Mouse (Mus musculus): ENCODE data around the gene Kcnj6. TPM values are rescaled to one million over a fixed set of nuclear protein-coding genes. Genes with fewer than 3 reads are reported as not detected.

Kcnj6 gene
- 0.20 and 0.23 TPM in 2 replicates for polyA plus RNA-seq (2016; fragmentation: Nextera tagmentation; extraction: Ambion mirVana)

DNA sequence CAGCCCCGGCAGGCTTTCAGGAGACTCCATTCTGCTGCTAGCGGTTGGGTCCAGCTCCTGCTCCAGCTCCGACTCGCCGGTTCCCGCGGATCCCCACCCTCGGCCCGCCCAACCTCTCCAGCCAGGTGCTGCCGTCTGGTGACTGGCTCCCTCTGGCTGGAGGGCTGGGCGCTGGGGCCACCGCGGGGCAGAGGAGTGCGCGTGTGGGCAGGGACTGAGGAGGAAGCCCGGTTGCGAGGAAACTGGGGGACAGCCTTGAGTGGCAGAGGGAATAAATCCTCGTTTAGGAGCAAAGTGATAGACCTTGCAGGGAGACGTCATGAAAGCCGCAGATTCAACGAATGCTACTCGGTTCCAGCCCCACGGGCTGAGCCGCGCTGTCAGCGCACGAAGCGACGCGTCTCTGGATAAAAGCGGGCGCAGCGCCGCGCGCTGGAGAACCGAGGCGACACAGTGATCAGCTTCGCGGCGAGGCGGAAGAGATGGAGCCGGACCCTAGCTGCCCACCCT, at the start of gene Kcnj6:
Kcnj6 (minus strand) TSS at position 362 of the 510 bp plus-strand sequence.
- no peaks in the 10 kb centered on the region for H3K9me3 ChIP-seq
- H3K4me3 ChIP-seq = peak within 1 kb of the TSS; percentile 48
- H3K4me1 ChIP-seq = peaks cover 9% of the 10 kb centered on the region
- H3K27ac ChIP-seq = no peak within 1 kb of the TSS
- 2% methylated on average over 43 of the region's 43 CpGs for WGBS
- H3K27me3 ChIP-seq (ENCODE audit: insufficient read depth, poor library complexity, severe bottlenecking) = peaks cover 46% of the 10 kb centered on the region
- H3K36me3 ChIP-seq = no peaks in the 10 kb centered on the region
- DNase-seq (ENCODE audit: low spot score) = no peak

DNA sequence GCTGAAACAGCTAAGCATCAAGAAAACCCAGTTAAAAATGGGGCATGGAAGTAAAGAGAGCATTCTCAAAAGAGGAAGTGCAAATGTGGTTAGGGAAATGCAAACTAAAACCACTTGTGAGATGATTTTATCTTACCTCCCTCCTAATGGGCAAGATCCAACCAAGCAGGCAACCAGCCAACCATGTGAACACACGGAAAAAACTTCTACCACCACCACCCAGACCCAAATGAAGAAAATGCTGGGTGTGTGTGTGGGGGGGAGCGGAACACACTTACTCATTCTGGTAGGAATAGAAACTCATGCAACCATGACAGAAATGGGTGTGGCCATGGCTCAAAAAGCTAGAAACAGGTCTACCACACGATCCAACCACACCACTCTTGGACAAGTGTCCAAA, 12.4 kb upstream of the Kcnj6 start:
- H3K27me3 ChIP-seq (ENCODE audit: insufficient read depth, poor library complexity, severe bottlenecking) = no peaks in the 10 kb centered on the region
- no peaks in the 10 kb centered on the region for H3K9me3 ChIP-seq
- H3K36me3 ChIP-seq = no peaks in the 10 kb centered on the region
- H3K27ac ChIP-seq = no peak overlapping the region
- H3K4me1 ChIP-seq = no peaks in the 10 kb centered on the region
- WGBS = 85% methylated on average over 3 of the region's 3 CpGs
- DNase-seq (ENCODE audit: low spot score) = no peak
- H3K4me3 ChIP-seq = no peak overlapping the region

DNA sequence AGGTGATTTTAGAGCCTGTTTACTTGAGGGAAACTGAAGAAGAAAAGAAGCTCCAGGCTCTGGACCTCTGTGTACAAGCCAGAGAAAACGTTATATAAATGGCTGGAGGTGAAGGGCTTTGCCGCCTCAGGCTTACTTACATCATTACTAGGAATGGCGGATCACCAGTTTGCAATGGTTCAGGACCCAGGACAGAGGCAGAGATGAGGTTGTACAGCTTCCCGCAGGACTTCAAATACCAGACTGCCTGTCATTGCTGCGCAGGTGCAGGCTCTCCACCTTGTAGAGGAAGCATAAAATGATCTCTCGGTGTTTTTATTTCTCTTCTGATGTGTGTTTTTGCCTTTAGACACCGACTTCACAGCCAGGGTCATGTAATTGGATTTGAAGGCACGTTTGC, 7.1 kb upstream of the Kcnj6 start:
- H3K4me3 ChIP-seq = no peak overlapping the region
- no peak for DNase-seq (ENCODE audit: low spot score)
- no peaks in the 10 kb centered on the region for H3K36me3 ChIP-seq
- H3K27ac ChIP-seq = no peak overlapping the region
- no peaks in the 10 kb centered on the region for H3K9me3 ChIP-seq
- H3K4me1 ChIP-seq = no peaks in the 10 kb centered on the region
- H3K27me3 ChIP-seq (ENCODE audit: insufficient read depth, poor library complexity, severe bottlenecking) = peaks cover 3% of the 10 kb centered on the region; the same call in 1 of the 2 replicates
- WGBS = 32% methylated on average over 8 of the region's 8 CpGs

GRCm38 (mm10) chr16:94999551-94999950, 2.0 kb upstream of the Kcnj6 start:
- H3K36me3 ChIP-seq = no peaks in the 10 kb centered on the region
- peaks cover 46% of the 10 kb centered on the region for H3K27me3 ChIP-seq (ENCODE audit: insufficient read depth, poor library complexity, severe bottlenecking)
- no peak overlapping the region for H3K4me3 ChIP-seq
- 70% methylated on average over 5 of the region's 5 CpGs for WGBS
- H3K27ac ChIP-seq = no peak overlapping the region
- no peak for DNase-seq (ENCODE audit: low spot score)
- H3K9me3 ChIP-seq = no peaks in the 10 kb centered on the region
- peaks cover 9% of the 10 kb centered on the region for H3K4me1 ChIP-seq

DNA sequence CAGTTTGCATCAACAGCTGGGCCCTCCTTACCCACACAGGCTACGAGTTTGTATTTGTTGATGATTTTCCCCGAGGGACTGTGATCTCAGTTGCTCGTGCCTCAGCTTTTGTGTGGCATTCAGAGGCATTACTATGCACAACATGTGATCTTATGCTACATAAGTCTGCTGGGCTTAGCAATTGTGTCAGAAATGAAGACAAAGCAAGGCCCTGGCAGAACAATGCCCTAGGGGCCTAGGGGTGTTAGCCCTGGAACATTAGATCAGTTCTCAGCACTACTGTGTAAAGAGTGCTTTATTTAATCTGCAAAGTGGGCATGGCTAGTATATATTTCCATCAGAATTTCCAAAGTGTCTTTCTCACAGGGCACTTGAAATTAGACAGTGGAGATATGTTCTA, 1.5 kb upstream of the Kcnj6 start:
- no peak for DNase-seq (ENCODE audit: low spot score)
- H3K4me3 ChIP-seq = no peak overlapping the region
- peaks cover 9% of the 10 kb centered on the region for H3K4me1 ChIP-seq
- WGBS = 73% methylated on average over 3 of the region's 3 CpGs
- H3K36me3 ChIP-seq = no peaks in the 10 kb centered on the region
- no peaks in the 10 kb centered on the region for H3K9me3 ChIP-seq
- no peak overlapping the region for H3K27ac ChIP-seq
- H3K27me3 ChIP-seq (ENCODE audit: insufficient read depth, poor library complexity, severe bottlenecking) = peaks cover 46% of the 10 kb centered on the region

DNA sequence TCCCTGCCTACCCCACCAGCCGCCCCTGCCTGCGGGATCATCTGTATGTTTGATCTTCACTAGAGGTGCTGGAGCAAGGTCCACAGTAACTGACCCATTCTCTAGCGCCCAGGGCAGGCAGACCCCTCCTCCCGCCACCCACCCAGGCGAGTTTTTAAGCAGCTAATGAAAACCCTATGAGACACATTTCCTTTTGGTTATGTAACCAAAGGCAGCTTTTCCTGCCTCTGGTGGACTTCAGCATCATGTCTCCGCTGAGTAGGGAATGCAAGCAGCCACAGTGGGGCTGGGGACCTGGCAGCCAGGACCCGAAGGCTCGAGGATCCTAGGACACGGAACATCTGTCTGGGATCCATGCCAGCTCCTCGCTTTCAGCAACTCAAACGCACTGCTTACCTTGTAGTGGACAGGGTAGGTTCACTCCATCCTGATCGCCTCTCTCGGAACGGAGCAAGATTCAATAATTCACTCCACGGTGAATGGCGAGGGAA, 665 bp downstream of the Kcnj6 start:
- DNase-seq (ENCODE audit: low spot score) = no peak
- no peak overlapping the region for H3K27ac ChIP-seq
- peaks cover 46% of the 10 kb centered on the region for H3K27me3 ChIP-seq (ENCODE audit: insufficient read depth, poor library complexity, severe bottlenecking)
- no peaks in the 10 kb centered on the region for H3K36me3 ChIP-seq
- H3K9me3 ChIP-seq = no peaks in the 10 kb centered on the region
- peaks cover 9% of the 10 kb centered on the region for H3K4me1 ChIP-seq
- WGBS = 23% methylated on average over 16 of the region's 16 CpGs
- H3K4me3 ChIP-seq = no peak overlapping the region

- Histone ChIP-seq H3K9me3 (no peaks in the 10 kb centered on the region), H3K36me3 (no peaks in the 10 kb centered on the region), H3K27ac (no peak overlapping the region), H3K27me3 (ENCODE audit: insufficient read depth, poor library complexity, severe bottlenecking) (peaks cover 46% of the 10 kb centered on the region), H3K4me1 (peaks cover 9% of the 10 kb centered on the region), H3K4me3 (no peak overlapping the region)
- peak; percentile 80 for DNase-seq (ENCODE audit: low spot score)
- 12% methylated on average over 13 of the region's 13 CpGs for WGBS
Measured at GRCm38 (mm10) chr16:94995542-94996131, 1.9 kb downstream of the Kcnj6 start.

GRCm38 (mm10) chr16:94994924-94995323, 2.6 kb downstream of the Kcnj6 start:
- Histone ChIP-seq H3K27ac (no peak overlapping the region), H3K27me3 (ENCODE audit: insufficient read depth, poor library complexity, severe bottlenecking) (peaks cover 46% of the 10 kb centered on the region), H3K9me3 (no peaks in the 10 kb centered on the region), H3K36me3 (no peaks in the 10 kb centered on the region), H3K4me1 (peaks cover 9% of the 10 kb centered on the region), H3K4me3 (no peak overlapping the region)
- no peak for DNase-seq (ENCODE audit: low spot score)
- 58% methylated on average over 4 of the region's 4 CpGs for WGBS

GRCm38 (mm10) chr16:94994148-94994547, 3.4 kb downstream of the Kcnj6 start:
- 71% methylated on average over 3 of the region's 3 CpGs for WGBS
- Histone ChIP-seq H3K4me3 (no peak overlapping the region), H3K9me3 (no peaks in the 10 kb centered on the region), H3K27ac (no peak overlapping the region), H3K4me1 (peaks cover 9% of the 10 kb centered on the region), H3K27me3 (ENCODE audit: insufficient read depth, poor library complexity, severe bottlenecking) (peaks cover 40% of the 10 kb centered on the region), H3K36me3 (no peaks in the 10 kb centered on the region)
- DNase-seq (ENCODE audit: low spot score) = no peak

DNA sequence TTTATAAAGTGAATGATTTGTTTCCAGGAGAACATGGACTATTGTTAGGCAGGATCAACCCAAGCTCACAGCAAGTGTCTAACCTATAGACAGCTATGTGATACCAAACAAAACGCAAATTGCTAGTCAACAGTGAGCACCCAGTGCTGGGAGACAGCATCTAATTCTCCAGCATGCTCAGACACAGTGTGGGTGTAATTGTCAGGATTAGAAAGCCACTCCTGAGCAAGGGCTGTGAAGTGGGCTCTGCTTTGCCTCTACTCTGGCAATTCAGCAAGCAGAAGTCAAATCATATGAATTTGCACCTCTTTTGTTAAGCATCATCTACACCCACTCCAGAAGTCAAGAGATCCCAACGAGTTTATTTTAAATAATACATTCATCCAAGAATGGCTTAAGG, 7.4 kb downstream of the Kcnj6 start:
- WGBS = 69% methylated on average over 2 of the region's 2 CpGs
- no peak for DNase-seq (ENCODE audit: low spot score)
- H3K36me3 ChIP-seq = no peaks in the 10 kb centered on the region
- H3K27ac ChIP-seq = no peak overlapping the region
- no peak overlapping the region for H3K4me3 ChIP-seq
- no peaks in the 10 kb centered on the region for H3K9me3 ChIP-seq
- no peaks in the 10 kb centered on the region for H3K4me1 ChIP-seq
- peaks cover 3% of the 10 kb centered on the region; the same call in 1 of the 2 replicates for H3K27me3 ChIP-seq (ENCODE audit: insufficient read depth, poor library complexity, severe bottlenecking)

DNA sequence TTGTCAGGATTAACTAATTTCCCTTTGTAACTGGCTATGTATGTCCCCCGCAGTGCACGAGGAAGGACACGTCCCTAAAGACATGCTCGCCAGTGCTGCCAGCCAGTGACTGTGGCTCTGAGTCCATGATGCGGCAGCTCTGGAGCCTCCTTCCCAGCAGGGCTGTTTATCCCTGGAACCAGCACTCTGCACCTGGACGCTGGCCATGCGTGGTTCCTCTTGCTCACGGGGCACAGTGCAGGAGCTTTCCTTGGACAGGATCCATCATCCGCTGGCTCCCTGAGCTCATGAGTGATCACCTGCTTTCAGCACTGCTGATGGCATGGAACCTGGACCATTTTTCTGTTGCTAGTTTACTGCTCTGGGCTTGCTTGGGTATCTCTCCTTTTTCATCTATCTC, 10.8 kb downstream of the Kcnj6 start:
- H3K4me1 ChIP-seq = no peaks in the 10 kb centered on the region
- no peak overlapping the region for H3K4me3 ChIP-seq
- 74% methylated on average over 9 of the region's 9 CpGs for WGBS
- H3K9me3 ChIP-seq = no peaks in the 10 kb centered on the region
- H3K27me3 ChIP-seq (ENCODE audit: insufficient read depth, poor library complexity, severe bottlenecking) = no peaks in the 10 kb centered on the region
- no peaks in the 10 kb centered on the region for H3K36me3 ChIP-seq
- H3K27ac ChIP-seq = no peak overlapping the region
- no peak for DNase-seq (ENCODE audit: low spot score)

DNA sequence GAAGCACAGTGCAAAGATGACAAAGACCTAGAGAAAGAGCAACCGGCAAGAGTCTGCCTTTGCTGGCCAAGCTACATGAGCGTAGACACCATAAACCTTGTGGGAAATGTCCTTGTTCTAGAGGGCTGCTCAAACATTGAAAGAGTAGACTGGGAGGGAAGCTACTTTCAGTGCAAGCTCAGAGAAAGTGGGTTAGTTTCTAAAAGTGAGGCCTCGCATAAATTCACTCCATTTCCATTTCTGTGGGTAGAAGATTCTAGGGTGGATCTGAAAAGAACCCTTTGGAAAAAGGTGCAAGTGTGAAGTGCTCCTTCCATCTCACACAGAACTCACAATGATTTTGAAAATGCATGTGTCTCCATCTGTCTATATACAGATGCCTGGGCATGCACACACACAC, 13.2 kb downstream of the Kcnj6 start:
- no peaks in the 10 kb centered on the region for H3K9me3 ChIP-seq
- H3K27me3 ChIP-seq (ENCODE audit: insufficient read depth, poor library complexity, severe bottlenecking) = no peaks in the 10 kb centered on the region
- no peak for DNase-seq (ENCODE audit: low spot score)
- H3K36me3 ChIP-seq = no peaks in the 10 kb centered on the region
- WGBS = 91% methylated on average over 3 of the region's 3 CpGs
- no peak overlapping the region for H3K27ac ChIP-seq
- H3K4me3 ChIP-seq = no peak overlapping the region
- no peaks in the 10 kb centered on the region for H3K4me1 ChIP-seq

DNA sequence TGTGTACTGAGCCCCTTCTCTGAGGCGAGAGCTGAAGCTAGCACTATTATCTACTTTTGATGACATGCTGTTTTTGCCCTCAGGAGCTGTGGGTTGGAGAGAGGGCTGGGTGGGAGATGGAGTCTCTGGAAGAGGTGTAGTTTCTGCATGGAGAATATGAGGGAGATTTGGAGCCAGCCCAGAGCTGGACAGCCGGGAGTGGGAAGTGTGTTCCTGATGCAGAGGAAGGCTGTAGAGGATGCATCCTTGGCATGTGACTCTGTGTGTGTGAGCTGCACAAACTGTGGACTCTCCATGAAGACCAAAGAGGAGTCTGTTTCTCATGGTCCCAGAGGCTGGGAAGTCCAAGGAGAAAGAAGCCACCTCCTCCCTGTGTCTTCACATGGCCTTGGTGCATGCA, 17.1 kb downstream of the Kcnj6 start:
- WGBS = 85% methylated on average over 2 of the region's 2 CpGs
- H3K36me3 ChIP-seq = no peaks in the 10 kb centered on the region

DNA sequence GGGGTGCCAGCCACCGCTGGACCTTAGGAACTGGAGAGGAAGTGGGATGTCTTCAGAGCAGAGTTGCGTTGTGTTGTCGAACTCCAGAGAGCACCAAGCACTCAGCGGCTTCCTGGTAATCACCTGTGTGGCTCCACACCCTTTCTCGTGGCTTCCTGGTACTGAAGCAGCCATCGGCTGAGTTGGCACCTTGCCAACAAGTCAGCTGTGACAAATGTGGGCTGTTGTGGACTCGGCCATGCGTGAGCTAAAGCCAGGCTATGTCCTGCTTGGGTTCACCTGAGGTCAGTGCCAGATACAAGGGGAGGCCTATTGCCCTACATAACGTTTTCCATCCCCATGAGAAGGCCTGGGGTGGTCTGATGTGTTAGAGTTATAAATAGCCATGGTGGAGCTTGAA, 18.0 kb downstream of the Kcnj6 start:
- Histone ChIP-seq H3K27me3 (ENCODE audit: insufficient read depth, poor library complexity, severe bottlenecking) (no peaks in the 10 kb centered on the region), H3K36me3 (no peaks in the 10 kb centered on the region), H3K4me1 (no peaks in the 10 kb centered on the region), H3K9me3 (no peaks in the 10 kb centered on the region), H3K27ac (no peak overlapping the region), H3K4me3 (no peak overlapping the region)
- DNase-seq (ENCODE audit: low spot score) = no peak
- WGBS = 70% methylated on average over 9 of the region's 9 CpGs

More for the DNA sequence above, 17.1 kb downstream of the Kcnj6 start:
- H3K4me1 ChIP-seq = no peaks in the 10 kb centered on the region
- no peak for DNase-seq (ENCODE audit: low spot score)
- H3K27me3 ChIP-seq (ENCODE audit: insufficient read depth, poor library complexity, severe bottlenecking) = no peaks in the 10 kb centered on the region
- H3K4me3 ChIP-seq = no peak overlapping the region
- no peak overlapping the region for H3K27ac ChIP-seq
- H3K9me3 ChIP-seq = no peaks in the 10 kb centered on the region
